Mouse (Mus musculus) right cerebral cortex, adult 2 months (tissue): ENCODE results near the gene Lgr5.
A peak's percentile ranks its signal among the peaks of the same experiment; 100 is the strongest.

Experiments
- DNase-seq, 2 experiments: peaks; one replicate each; pipeline ENCODE4 v3.0.0; 2021 to 2022; ENCODE audit warnings: low spot score in 2 of 2

The Lgr5 gene

DNA sequence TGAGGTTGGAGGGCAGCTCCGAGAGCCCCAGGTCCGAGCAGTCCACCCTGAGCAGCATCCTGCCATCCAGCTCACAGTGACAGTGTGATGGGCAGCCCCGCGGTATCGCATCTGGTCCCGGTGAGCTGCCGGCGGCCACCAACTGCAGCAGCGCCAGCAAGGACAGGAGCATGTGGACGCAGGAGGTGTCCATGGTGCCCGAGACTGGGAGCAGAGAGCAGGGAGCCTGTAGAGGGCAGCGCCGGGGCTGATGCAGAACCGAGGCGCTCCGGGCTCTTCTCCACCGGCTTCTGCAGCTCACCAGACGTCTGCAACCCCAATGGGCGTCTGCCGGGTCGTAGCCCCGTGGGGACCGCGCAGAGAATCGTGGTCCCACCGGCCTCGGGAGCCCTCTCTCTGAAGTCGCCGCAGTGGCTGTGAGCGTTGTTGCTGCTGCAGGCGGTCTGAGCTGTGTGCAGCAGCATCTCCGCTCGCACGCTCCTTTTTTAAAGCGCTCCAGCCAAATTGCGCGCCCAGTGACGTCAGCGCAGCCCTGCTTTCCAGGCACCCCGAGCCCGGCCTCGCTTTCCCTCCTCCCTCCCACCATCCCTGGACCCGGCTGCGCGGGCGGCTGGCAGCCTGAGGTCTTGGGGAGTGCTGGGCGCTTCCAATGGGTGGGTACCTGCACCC, at the start of gene Lgr5:
TSS of gene Lgr5 (minus strand) at position 480 of the 669 bp plus-strand sequence.
- peak; percentile 50 to 59 for DNase-seq

DNA sequence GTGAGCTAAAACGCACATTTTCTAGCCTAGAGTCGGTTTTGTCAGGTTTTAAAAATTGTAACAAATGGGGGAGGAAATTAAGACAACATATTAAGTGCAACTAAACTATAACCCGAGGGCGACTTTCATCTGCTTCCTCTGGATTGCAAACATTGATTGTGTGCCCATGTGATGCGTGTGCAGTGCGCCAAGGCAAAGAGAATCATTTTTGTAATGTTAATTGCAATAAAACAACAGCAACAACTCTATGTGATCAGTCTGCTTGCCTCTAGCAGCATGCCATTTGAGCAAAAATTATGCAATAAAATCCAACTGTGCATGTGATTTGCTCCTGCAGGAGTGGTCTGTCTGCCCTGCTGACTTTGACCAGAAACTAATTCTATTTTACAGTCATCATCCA, 39.1 kb upstream of the Lgr5 start:
- DNase-seq = no peak

DNA sequence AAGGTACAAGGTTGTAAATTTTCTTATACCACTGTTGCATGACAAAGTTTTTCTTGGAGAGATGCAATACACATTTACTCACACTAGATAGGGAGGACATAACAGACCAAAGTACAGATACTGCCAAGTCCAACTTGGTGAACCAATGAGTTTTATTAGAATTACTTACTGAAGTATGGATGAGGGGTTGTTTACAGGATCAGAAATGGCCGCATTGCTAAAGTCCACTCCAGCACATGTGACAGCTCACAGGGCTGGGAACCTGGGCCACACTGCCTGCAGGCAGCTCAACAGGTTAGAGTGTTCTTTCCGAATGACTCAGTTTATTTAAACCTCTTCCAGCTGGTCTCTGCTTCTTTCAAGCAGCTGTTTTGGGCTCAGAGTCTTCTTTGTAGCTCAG, 37.4 kb upstream of the Lgr5 start:
- no peak for DNase-seq

DNA sequence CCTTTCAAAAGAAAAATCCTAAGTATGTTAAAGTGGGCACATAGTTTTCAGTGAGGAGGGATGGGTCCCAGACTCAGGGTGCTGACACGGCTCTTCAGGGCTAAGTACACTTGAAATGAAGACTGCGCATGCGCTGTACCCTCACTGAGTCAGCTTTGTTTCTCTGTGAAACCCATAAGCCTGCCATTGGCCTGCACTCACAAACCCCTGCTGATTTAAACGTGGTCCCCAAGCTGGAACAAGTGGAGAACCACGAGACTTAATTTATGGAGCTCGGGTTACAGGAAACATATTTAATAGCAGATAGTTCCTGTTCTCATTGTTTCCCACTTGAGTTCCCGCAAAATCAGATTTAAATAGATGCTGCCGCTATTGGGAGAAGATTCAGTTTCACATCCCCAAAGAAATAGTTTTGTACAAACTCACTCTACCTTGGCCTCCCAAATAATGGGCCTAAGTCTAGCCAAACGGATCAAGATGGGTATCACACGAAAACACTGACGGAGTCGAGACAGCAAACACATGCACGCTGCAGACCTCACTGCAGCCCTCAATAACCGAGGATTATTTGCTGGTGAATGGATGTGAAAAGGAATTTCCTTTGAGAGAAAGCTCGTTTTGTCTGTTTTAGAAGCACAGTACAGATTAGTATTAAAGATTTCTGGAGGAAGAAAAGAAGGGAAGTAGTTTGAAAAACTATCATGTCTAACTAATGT, 36.5 kb upstream of the Lgr5 start:
- DNase-seq = peak; percentile 10 to 23

DNA sequence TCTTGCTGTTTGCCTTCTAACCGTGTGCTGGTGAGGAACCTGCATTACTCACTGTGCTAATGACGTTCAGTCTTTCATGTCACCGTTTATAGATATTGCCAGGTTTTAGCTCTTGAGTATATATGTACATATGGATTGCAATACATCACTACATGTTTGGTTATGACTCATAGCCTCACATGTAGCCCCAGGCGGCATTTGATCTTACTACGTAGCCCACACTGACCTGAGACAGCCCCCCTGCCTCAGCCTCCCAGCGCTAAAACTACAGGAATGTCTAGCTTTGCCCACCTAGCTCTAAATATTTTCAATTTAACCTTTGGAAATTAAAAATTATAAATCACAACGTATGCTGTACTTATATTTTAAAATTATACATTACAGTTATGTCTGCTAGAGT, 35.9 kb upstream of the Lgr5 start:
- DNase-seq = no peak

DNA sequence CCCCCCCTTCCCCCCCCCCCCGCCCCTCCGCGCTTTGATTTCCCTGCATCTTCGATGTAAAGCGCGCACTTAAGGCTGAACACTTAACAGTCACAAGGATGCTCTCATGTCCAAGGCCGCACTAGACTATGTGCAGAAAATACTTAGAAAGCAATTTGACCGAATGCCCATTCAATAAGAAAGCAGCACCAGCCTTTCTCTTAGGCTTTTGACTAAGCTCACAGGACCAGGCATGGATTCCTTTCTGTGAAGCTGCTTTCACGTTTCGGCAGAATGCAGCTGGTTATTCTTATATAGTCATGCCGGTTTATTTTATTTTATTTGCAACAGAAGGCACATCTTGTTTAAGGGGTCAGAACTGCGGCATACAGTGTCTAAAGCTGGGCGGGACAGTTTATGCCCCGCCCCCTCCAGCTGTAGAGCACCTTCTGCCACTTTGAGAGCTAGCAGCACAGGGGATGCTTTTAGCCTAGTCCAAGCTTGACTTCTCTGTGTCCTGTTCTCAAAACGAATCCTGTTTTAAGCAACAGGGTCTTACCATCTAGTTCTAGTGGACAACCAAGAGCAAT, 30.8 kb upstream of the Lgr5 start:
- no peak for DNase-seq

DNA sequence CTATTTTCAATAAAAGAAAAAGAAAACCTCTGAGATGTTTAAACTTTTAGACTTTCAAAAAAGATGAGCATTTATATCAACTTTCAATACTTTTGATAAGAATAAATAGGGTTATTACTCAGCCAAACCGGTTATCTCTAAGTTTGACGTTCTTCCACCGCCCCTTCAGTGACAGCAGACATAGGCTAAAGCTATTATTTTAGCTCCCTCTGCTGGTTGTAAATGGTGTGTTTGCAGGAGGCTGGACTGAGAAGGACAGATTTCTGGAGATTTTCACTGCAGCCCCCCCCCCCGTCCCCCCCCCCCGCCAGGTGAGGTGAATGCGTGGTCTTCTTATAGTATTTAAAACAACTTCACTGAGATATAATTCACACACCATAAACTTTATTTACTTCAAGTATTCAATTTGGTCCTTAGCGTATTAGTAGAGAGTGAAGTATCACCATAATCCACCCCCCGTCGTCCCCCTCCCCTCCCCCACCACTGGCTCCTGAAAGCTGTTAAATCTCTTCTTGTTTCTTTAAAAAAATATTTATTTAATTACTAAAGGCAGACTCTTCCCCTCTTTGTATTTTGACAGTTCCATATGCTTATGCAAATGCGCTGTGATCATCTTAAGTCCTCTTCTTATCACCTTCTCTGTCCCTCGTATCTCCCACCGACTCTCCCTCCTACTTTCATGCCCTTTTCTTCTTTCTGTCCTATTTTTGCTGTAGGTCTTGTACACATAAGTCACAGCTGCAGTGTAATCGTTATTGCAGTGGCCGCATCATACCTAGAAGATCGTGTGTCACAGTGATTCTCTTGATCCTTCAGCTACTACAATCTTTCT, 30.1 kb upstream of the Lgr5 start:
- DNase-seq = peak; percentile 22 to 31

DNA sequence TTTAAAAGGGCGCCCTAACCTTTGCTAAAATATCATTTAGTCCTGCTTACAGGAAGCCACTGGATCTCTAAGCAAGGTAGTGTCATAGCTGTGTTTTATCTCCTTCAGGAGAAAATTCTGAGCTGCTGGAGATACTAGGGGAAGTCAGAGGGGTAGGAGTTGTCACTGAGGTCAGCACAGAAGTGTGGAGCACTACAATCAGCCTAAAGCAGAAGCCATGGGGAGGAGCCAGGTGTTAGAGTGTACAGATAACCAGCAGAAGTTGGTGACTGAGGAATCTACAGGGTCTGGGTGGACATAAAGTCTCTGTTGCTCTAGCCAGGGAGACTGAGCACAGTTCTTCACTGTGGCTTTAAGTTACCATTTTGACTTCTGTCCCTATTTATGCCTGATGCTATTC, 8.2 kb upstream of the Lgr5 start:
- no peak for DNase-seq

DNA sequence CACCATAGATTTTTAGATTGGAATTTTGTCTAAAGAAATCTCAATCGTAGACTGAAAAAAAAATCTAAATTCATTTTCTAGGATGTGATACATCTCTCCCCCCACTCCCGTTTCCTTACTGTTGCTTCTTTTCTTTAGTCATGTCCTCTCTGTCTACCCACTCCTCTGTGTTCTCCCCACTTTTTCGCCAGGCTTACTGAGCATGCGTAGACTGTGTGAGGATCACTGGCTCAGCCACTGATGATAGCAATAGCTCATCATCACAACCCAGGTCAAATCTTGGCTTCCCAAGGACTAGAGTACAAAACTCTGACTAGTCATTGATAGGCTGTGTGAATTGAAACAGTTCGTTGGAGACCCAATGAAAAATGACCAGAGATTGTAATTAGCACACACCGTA, 6.1 kb upstream of the Lgr5 start:
- no peak for DNase-seq

DNA sequence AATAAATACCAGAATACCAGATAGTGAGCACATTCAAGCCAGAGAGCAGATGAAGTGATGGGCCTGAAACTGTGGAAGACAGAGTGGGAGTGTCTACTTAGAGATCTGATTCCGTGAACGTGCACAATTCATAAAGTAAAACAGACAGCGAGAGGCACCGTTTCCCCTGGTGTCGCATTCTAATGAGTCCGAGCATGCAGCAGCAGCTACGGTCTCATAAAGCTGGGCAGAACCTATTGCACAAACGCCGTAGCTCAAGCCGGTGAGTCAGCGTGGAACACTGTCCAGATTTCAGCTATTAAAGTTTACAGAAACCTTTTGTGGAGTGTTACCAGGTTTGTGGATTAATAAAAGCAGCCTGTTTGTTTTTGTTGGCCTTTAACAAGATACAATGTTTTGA, 5.6 kb upstream of the Lgr5 start:
- no peak for DNase-seq

DNA sequence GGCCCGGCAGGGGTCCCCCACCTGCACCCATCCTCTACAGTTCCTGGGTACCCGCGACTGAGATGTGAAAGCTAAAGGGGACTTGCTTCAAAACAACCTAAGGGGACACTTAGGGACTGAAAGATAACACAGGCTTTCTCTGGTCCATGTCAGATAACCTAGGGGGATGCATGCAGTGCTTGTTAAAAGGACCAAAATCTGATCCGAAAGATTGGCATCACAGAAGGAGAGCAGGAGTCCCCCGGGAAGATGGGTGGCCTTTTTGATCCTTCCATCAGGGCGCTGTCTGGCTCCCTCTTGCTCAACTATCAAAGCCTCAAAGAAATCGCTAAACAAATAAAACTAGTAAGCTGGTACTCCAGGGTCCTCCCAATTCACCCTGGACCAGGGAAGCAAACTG, 399 bp upstream of the Lgr5 start:
- DNase-seq = peak in 1 of 2 experiments; percentile 5

DNA sequence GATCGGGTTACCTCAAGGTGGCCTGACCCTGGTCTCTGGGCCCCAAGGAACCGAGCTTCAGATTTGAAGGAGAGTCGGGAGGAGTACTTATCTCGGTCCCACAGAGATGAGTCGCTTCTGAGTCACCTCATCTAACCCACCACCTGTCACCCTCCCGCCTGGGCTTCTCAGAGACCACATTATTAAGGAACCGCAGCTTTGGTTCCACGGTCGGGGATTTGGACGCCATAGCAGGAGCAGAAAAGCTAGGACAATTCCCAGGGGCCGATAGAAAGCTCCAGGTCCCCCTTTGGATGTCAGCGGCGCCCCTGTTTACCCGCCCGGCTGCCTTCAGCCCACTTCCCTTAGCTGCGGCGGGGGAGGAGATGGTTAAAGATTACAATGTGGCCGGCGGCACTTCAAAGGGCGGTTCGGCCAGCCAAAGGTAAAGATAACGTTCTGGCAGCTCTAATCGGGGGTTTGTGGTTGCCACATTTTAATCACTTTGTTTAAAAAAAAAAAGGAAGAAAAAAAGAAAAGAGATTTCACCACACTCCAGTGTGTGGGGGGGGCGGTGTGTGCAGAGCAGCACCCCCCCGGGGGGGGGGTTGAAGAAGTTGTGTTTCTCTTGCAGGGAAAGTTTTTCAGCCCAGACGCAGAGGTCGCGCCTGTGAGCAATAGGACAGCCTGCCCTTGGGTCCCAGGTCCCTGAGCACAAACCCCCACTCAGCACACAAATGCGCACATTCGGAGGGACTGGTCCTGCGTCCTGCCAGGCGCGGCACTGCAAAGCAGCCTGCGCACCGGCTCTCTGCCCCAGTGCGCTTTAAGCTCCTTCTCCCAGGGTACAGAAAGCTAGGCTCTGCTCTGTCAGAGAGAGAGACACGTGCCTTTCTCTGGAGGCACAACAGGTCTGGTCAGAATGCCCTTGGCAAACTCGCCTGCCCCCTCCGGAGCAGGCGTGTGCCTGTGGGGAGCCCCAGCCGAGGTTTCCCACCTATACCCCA, 1.0 kb downstream of the Lgr5 start:
- peak in 1 of 2 experiments; percentile 6 for DNase-seq

DNA sequence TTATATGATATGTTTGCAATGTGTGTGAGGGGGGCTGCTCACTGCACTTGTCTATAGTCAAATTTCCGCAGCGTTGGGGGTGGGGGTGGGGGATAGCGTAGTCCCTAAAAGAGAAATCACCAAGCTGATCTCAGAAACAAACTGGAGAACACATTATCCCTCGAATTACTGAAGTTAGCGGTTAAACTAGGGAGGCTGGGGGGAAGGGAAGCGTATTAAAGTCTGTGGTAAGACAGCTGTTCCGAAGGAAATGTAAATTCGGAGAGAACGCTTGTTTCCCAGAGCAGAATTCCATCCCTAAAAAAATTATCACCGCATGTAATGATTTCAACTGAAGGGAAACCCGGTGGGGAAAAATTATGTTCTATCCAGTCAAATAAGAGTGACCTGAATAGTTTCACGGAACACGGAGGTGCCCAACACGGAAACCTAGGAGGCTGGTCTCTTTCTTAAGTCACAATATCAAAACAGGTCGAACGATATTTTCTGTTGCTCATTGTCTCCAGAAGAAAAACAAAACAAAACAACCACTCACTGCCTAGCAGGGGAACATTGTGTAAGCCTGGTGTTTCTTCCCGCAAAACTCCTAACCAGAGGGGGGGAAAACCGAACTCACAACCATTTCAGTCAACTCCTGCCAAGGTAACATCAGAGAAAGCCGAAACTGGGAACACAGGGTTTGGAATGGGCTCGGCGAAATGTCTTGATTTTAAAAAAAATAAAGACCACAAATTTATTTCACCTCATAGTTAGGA, 1.9 kb downstream of the Lgr5 start:
- DNase-seq = peak in 1 of 2 experiments; percentile 9

DNA sequence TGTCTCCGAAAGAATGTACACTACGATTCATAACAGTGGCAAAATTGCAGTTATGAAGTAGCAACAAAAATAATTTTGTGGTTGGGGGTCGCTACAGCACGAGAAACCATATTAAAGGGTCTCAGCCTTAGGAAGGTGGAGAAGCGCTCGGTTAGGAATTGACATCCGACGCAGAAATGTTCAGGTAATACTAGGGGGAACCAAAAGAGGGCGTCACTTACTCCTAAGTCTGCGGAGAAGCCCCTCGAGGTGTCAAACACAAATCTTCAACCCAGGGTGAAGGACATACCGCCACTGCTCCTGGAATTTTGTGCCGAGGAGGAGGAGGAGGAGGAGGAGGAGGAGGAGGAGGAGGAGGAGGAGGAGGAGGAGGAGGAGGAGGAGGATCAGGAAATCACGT, 2.9 kb downstream of the Lgr5 start:
- DNase-seq = no peak

DNA sequence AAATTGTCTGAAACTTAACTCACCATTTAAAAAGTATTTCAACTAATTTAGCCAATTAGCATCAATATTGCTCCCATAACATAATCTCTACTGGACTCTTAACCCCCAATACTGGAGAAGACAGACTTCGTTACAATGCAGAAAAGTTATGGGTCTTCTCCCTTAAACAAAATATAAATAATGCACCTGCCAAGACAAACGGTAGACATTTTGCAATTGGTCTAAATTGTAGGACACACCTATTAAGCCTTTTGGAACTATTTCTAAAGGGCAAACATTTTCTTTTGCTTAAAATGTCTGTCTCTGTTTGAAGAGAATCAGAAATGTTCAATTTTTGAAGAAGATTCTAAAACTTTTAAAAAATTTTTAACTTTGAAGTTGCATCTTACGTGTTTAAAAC, 4.5 kb downstream of the Lgr5 start:
- no peak for DNase-seq

DNA sequence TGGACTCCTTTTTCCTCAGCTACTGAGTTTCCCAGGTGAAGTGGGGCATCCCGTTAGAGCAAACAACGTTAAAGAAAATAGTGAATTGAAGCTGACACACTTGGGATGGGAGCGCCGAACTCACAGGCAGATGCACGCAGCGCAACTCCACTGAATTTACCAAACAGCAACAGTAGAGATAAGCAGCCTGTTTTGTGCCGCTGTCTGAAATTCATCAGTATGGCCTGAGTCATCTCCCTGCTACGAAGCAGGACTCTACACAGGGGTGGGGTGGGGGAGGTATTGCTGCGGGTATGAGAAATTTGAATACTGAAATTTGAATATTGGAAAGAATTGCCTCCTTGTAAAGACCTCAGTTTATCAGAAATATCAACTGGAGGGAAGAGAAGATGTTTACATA, 5.6 kb downstream of the Lgr5 start:
- no peak for DNase-seq

DNA sequence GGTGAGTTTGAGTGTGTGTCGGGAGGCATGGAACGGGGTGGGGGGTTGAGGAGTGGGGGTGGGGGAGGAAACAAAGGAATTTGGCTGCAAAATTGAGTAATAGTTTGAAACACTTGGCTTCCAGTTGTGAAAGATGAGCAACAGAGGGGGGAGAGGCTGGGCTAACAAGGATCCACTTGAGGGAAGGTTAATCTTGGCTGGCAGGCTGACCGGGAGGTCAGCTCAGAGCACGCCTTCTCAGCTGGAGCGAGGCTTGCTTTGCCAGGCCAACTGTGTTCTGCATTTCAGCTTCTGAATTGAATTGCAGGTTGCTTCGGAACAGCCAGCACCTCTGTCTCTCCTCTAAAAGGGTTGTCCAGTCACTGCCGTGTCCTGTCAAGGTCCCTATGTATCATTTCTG, 8.1 kb downstream of the Lgr5 start:
- DNase-seq = no peak

DNA sequence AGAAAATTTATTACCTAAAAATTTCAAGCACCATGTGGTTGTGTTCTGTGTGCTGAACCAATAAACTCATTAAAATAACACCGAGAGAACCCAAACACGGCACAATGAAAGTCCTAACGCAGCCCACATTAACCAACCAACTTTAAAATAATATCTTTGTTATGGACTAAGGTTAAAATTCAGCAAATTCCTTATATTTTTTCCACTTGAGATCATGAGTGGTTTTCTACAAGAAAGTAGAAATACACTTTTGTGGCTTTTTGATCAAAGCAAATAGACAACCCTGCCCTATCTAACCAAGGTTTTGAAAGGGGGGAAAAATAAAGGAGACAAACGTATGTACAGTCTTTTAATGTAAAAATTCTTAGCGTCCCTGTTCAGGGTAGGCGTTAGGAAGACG, 8.5 kb downstream of the Lgr5 start:
- no peak for DNase-seq

DNA sequence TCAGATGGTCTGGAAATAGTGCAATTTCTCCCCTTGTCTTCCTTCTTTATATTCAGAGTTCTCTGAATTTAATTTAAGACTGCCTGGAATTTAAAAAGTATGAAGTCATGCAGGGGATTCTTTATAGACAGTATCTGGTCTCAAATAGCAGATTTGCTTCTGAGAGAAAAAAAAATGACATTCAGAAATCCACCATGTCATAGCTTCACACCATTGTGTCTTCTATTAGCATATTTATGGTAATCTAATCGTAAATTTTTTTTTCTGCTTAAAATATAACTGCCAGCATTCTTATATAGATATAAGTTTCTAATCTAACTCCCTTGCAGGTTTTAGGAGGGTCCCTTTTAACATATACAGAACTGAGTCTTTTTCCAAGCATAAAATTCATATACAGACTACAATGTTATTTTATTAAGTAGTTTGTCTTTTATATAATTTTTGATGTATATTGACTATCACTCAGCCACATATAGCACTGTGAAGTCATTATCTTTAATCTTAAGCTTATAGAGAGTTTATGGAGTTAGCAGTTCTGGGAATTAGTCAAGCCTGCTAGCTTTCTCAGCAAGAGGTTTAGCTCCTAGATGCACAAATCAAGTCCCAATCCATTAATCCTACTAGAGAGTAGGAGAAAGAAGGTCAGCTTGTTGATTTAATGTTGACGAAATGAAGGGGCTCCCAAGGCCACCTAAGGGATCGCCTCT, 15.7 kb downstream of the Lgr5 start:
- DNase-seq = no peak

DNA sequence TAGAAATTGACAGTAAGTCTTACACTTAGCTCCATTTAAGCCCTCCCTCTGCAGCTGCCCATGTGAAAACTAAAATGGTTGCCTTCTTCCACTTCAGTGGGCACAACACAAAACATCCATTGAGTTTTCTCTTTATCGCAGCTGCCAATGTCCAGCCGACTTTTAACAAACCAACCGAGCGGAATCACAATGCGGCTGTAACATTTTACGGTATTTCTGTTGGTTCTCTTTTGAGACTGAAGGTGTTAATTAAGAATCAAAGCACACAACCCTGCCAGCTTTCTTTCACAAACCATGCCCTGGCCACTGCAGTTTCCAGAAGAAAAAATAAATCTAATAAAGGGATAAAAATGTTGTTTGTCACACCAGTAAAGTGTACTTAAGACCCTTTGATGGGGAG, 16.3 kb downstream of the Lgr5 start:
- DNase-seq = no peak
